Mouse (Mus musculus) hindbrain, embryonic 13.5 days (tissue): ENCODE data around the gene Sema3f. TPM values are rescaled to one million over a fixed set of nuclear protein-coding genes. Genes with fewer than 3 reads are reported as not detected.

Experiments
- ATAC-seq: fragments of 200-750 bp; cut with Nextera tagmentation; 2 replicates; pipeline ENCODE4 v1.8.0; 2017; ENCODE audit warnings: moderate TSS enrichment; ENCODE audit not compliant: low FRiP score
- H3K27ac ChIP-seq: fragments of 300-500 bp; sonication (generic); 2 replicates; pipeline ENCODE4 v1.5.1; 2015; ENCODE audit warnings: inconsistent platforms, mild to moderate bottlenecking, moderate library complexity
- H3K27me3 ChIP-seq: fragments of 300-500 bp; sonication (generic); 2 replicates; pipeline ENCODE4 v1.6.1; 2015; ENCODE audit warnings: mild to moderate bottlenecking, inconsistent platforms
- H3K36me3 ChIP-seq: fragments of 300-500 bp; sonication (generic); 2 replicates; pipeline ENCODE4 v1.6.1; 2015; ENCODE audit warnings: mild to moderate bottlenecking, inconsistent platforms
- H3K4me1 ChIP-seq: fragments of 300-500 bp; sonication (generic); replicated peaks from 2 replicates; pipeline ENCODE4 v1.6.1; 2015; ENCODE audit warnings: inconsistent platforms
- H3K4me2 ChIP-seq: fragments of 300-500 bp; sonication (generic); 2 replicates; pipeline ENCODE4 v1.6.1; 2015; ENCODE audit warnings: inconsistent platforms, mild to moderate bottlenecking, moderate library complexity
- H3K4me3 ChIP-seq: fragments of 300-500 bp; sonication (generic); 2 replicates; pipeline ENCODE4 v1.5.1; 2015; ENCODE audit warnings: mild to moderate bottlenecking, inconsistent platforms
- H3K9ac ChIP-seq: fragments of 300-500 bp; sonication (generic); 2 replicates; pipeline ENCODE4 v1.6.1; 2015; ENCODE audit warnings: mild to moderate bottlenecking, inconsistent platforms
- H3K9me3 ChIP-seq: fragments of 300-500 bp; sonication (generic); 2 replicates; pipeline ENCODE4 v1.6.1; 2016; ENCODE audit warnings: inconsistent platforms
- WGBS: fragments of 180-500 bp; shearing (Covaris S2); methylation state at CpG from one replicate; pipeline ENCODE4 v1.1.7; 2015; 5-methylcytosine and 5-hydroxymethylcytosine counted together
- polyA plus RNA-seq: library from polyadenylated mRNA; unstranded; fragments of >200 nt; fragmentation: Nextera tagmentation; extraction: Ambion mirVana; gene quantifications from 2 replicates; pipeline ENCODE4 v1.2.1, GENCODE M21; 2015

The Sema3f gene
- polyA plus RNA-seq, 1 experiment from 2014 or later: 17.0 TPM

DNA sequence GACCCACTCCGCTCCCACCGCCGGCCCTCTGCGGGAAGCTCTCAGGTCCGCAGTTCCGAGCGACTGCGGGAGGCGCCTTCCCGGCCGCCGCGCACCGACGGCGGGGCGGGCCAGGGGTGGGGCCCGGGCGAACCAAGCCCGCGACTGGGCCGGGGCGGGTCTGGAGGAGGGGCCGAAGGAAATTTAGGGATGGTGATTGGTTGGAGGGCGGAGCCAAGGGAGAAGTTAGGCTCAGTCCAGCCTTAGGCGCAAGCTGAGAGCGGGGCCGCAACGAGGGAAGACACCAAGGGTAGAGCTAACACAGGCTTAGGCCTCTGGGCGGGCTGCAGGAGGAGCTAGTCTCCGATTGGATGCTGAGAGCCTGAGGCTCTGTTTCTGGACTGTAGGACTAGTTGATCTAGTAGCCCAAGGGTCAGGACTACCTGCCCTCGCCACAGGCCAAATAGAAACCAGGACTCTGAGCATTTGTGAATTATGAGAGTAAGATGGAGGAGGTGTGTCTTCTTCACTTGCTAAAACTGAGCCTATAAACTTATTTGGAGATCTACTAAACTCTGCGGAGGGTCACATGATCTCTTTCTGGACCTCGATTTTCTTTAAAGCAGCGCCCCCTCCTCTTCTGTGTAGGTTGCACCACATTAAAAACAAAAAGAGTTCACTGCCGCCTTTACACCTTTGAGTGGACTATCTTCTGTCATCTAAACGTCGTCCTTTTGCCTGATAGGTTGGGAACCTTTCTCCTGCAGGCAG is 74.8 kb downstream of the Sema3f start, which contains the start of gene Gnai2:
Gnai2 (minus strand) TSS at position 89 of the 750 bp plus-strand sequence.
- Histone ChIP-seq H3K4me2 (peak within 1 kb of the TSS; percentile 95), H3K4me1 (peaks cover 71% of the 10 kb centered on the region), H3K9ac (peak within 1 kb of the TSS; percentile 94), H3K36me3 (no peaks in the 10 kb centered on the region), H3K27ac (peak within 1 kb of the TSS; percentile 97), H3K9me3 (no peaks in the 10 kb centered on the region), H3K27me3 (no peaks in the 10 kb centered on the region), H3K4me3 (peak within 1 kb of the TSS; percentile 84)
- peak; percentile 90 for ATAC-seq
- 1% methylated on average over 38 of the region's 38 CpGs for WGBS

DNA sequence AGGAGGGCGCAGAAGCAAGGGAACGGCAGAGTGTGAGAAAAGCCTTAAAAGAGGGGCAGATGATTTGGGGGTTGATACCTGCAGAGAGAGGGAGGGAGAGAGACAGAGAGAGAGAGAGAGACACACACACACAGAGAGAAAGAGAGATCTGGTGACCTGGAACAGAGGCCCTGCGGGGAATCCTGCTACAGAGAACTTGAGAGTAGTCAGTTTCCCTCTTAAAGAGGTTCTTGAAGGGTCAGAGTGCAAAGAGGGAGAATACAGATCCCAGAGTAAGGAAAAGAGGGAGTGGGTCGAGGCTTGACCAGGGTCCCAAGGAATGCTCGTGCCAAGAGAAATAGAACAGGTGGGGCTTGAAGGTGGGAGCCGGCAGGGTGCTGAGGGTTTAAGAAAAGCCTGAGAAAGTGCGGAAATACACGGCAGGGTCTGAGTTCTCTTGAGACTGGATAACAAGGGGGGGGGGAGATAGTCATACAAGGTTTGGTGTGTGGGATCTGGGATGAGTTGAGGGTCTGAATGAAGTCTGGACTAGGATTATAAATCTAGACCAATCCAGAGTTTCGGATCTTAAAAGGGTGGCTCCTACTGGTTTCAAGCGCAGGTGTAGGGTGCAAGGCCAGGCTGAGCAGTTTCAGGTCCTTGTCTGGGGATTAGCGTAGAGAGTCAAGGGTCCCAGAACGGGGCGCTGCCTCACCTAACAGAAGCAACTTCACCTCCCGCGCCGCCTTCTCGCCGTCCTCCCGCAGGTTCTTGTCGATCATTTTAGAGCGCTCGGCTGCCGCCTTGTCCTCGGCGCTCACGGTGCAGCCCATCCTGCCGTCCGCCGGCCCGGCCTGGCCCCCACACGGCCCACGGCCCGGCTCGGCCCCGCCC is 75.6 kb downstream of the Sema3f start:
- Histone ChIP-seq H3K9me3 (no peaks in the 10 kb centered on the region), H3K27me3 (no peaks in the 10 kb centered on the region), H3K9ac (peak overlapping the region; percentile 94), H3K36me3 (no peaks in the 10 kb centered on the region), H3K4me2 (peak overlapping the region; percentile 95), H3K4me1 (peaks cover 77% of the 10 kb centered on the region), H3K27ac (peak overlapping the region; percentile 97), H3K4me3 (peak overlapping the region; percentile 84)
- WGBS: 1% methylated on average over 35 of the region's 35 CpGs
- ATAC-seq: no peak

GRCm38 (mm10) chr9:107633661-107634405 is 76.4 kb downstream of the Sema3f start:
- 0% methylated on average over 15 of the region's 15 CpGs for WGBS
- ATAC-seq: no peak
- Histone ChIP-seq H3K9me3 (no peaks in the 10 kb centered on the region), H3K4me3 (peak overlapping the region; percentile 84), H3K9ac (peak overlapping the region; percentile 94), H3K27me3 (no peaks in the 10 kb centered on the region), H3K27ac (peak overlapping the region; percentile 97), H3K4me2 (peak overlapping the region; percentile 95), H3K36me3 (no peaks in the 10 kb centered on the region), H3K4me1 (peaks cover 85% of the 10 kb centered on the region)

GRCm38 (mm10) chr9:107633091-107633660 is 77.1 kb downstream of the Sema3f start:
- no peaks in the 10 kb centered on the region for H3K9me3 ChIP-seq
- H3K9ac ChIP-seq: peak overlapping the region; percentile 94
- H3K4me3 ChIP-seq: peak overlapping the region; percentile 84
- ATAC-seq: no peak
- peaks cover 91% of the 10 kb centered on the region for H3K4me1 ChIP-seq
- no peaks in the 10 kb centered on the region for H3K36me3 ChIP-seq
- H3K4me2 ChIP-seq: peak overlapping the region; percentile 95
- WGBS: under 1% methylated on average over 32 of the region's 33 CpGs
- peak overlapping the region; percentile 97 for H3K27ac ChIP-seq
- H3K27me3 ChIP-seq: no peaks in the 10 kb centered on the region

- no peak for ATAC-seq
- WGBS: 16% methylated on average over 6 of the region's 6 CpGs
- no peaks in the 10 kb centered on the region for H3K36me3 ChIP-seq
- peak overlapping the region; percentile 94 for H3K9ac ChIP-seq
- H3K27me3 ChIP-seq: no peaks in the 10 kb centered on the region
- H3K4me1 ChIP-seq: peaks cover 92% of the 10 kb centered on the region
- H3K4me2 ChIP-seq: peak overlapping the region; percentile 95
- H3K4me3 ChIP-seq: peak overlapping the region; percentile 84
- H3K9me3 ChIP-seq: no peaks in the 10 kb centered on the region
- H3K27ac ChIP-seq: peak overlapping the region; percentile 97
Observed at GRCm38 (mm10) chr9:107632478-107632877, 77.8 kb downstream of the Sema3f start.

DNA sequence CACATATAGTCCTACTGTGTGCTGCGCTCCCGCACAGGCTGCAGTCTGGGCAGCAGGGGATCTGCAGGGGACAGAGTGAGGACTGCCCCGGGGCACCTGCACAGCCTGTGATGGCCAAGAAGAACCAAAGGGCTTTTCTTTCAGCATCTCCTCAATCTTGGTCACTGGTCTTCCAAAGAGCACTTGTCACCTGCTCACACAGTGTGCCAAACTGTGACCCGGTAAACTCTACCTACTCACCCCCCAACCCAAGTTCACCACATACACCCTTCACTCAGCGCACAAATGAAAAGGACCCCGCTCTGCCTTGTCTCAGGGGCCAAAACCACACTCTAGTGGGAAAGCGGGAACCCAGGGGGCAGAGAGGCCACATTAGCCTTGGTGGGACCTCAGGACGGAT is 78.4 kb downstream of the Sema3f start:
- H3K36me3 ChIP-seq: no peaks in the 10 kb centered on the region
- 59% methylated on average over 8 of the region's 8 CpGs for WGBS
- peak overlapping the region; percentile 97 for H3K27ac ChIP-seq
- ATAC-seq: no peak
- peak overlapping the region; percentile 84 for H3K4me3 ChIP-seq
- H3K4me2 ChIP-seq: peak overlapping the region; percentile 95
- no peaks in the 10 kb centered on the region for H3K27me3 ChIP-seq
- no peaks in the 10 kb centered on the region for H3K9me3 ChIP-seq
- H3K9ac ChIP-seq: peak overlapping the region; percentile 94
- peaks cover 92% of the 10 kb centered on the region for H3K4me1 ChIP-seq

Other genes starting within 250 kb of the Sema3f start
- gene Tmem115, start 176.5 kb downstream of the Sema3f start, polyA plus RNA-seq: 44.7 and 46.0 TPM in 2 replicates
- 38.9 and 39.1 TPM in 2 replicates for gene Cyb561d2, start 168.3 kb downstream of the Sema3f start, polyA plus RNA-seq
- gene Nprl2, start 168.2 kb downstream of the Sema3f start, polyA plus RNA-seq: 68.6 and 71.1 TPM in 2 replicates
- 2.6 and 4.0 TPM in 2 replicates for gene Zmynd10, start 163.2 kb downstream of the Sema3f start, polyA plus RNA-seq
- gene Rassf1, start 158.9 kb downstream of the Sema3f start, polyA plus RNA-seq: 36.7 and 36.9 TPM in 2 replicates
- 105 and 108 TPM in 2 replicates for gene Tusc2, start 147.2 kb downstream of the Sema3f start, polyA plus RNA-seq
- 80.4 and 87.1 TPM in 2 replicates for gene Hyal2, start 142.5 kb downstream of the Sema3f start, polyA plus RNA-seq
- 7.4 and 8.4 TPM in 2 replicates for gene Hyal1, start 133.5 kb downstream of the Sema3f start, polyA plus RNA-seq
- 14.1 and 16.5 TPM in 2 replicates for gene Naa80, start 131.6 kb downstream of the Sema3f start, polyA plus RNA-seq
- 1.3 and 1.6 TPM in 2 replicates for gene Hyal3, start 129.7 kb downstream of the Sema3f start, polyA plus RNA-seq
- gene Ifrd2, start 122.8 kb downstream of the Sema3f start, polyA plus RNA-seq: 11.8 and 14.1 TPM in 2 replicates
- 3.4 and 4.2 TPM in 2 replicates for gene Sema3b, start 101.2 kb downstream of the Sema3f start, polyA plus RNA-seq
- gene Gnai2, start 75.1 kb downstream of the Sema3f start, polyA plus RNA-seq: 335 and 338 TPM in 2 replicates
- 25.3 and 26.2 TPM in 2 replicates for gene Slc38a3, start 40.9 kb downstream of the Sema3f start, polyA plus RNA-seq
- 1.8 TPM in 2 replicates for gene Gnat1, start 30.8 kb downstream of the Sema3f start, polyA plus RNA-seq
- gene Rbm5, start 60.5 kb upstream of the Sema3f start, polyA plus RNA-seq: 277 and 286 TPM in 2 replicates
- 121 and 122 TPM in 2 replicates for gene Rbm6, start 162.8 kb upstream of the Sema3f start, polyA plus RNA-seq
- gene Mon1a, start 177.7 kb upstream of the Sema3f start, polyA plus RNA-seq: 25.2 and 25.5 TPM in 2 replicates
- gene Mst1r, start 196.4 kb upstream of the Sema3f start, polyA plus RNA-seq: 1.8 and 2.1 TPM in 2 replicates
- not detected in 2 replicates for gene Actl11, start 218.0 kb upstream of the Sema3f start, polyA plus RNA-seq
- gene Camkv, start 225.2 kb upstream of the Sema3f start, polyA plus RNA-seq: 12.4 and 13.3 TPM in 2 replicates
- gene Traip, start 239.7 kb upstream of the Sema3f start, polyA plus RNA-seq: 7.7 and 9.5 TPM in 2 replicates